Mouse (Mus musculus) bone marrow, adult 2 months (tissue): ENCODE results near the gene Esrrg.

Experiments
- CTCF ChIP-seq: fragments of 200-500 bp; IDR thresholded peaks from 2 replicates; pipeline ENCODE4 v1.5.1; 2011; ENCODE audit warnings: low read length, control low read depth; ENCODE audit not compliant: control insufficient read depth, insufficient read depth
- POLR2A ChIP-seq: fragments of 200-500 bp; IDR thresholded peaks from 2 replicates; pipeline ENCODE4 v1.6.1; 2011; ENCODE audit warnings: low read depth, mild to moderate bottlenecking, control low read depth, low read length, borderline replicate concordance; ENCODE audit not compliant: control insufficient read depth

GRCm38 (mm10) chr1:188163058-188163457, 554.5 kb downstream of the Esrrg start:
- TF ChIP-seq CTCF (no peak), POLR2A (no peak)
